Mouse (Mus musculus): ENCODE measurements at regions not wholly inside any gene's neighbourhood (a gene's known extent, or its start where the extent isn't known, plus 50 kb on each side); places are given as distances from the start of the nearest gene placed in this dataset.

DNA sequence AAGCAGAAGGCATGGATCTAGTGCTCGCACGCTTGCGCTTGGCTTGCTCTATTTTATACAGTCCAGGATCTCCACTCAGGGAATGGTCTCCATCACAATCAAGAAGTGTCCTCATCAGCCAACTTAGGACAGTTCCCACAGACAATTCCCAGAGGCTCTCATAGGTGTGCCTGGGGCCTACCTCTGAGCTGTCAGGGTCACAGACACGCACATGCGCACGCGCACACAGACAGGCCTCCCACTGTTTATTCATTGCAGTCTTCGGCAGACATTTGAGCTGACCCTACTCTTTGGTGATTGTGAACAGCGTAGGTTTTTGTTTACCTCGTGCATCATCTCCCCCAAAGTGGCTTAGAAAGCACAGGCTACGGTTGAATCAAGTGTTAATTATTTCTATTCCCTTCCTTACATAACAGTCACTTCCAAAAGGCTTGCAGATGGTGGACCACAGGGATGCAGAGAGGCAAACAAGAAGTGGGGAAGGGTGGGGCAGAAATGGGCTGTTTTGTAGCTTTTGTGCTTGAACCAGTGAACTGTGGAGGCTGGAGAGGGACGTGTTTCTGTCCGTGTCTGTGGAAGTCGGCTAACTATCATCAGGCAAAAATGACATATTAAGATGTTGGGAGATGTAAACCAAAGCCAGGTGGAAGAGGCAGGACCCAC is 53.5 kb upstream of the Smg1 start:
- H3K27me3 ChIP-seq (replicated peaks), result no peaks in the 10 kb centered on the region
- H3K4me3 ChIP-seq, result no peak overlapping the region
- H3K4me2 ChIP-seq (replicated peaks), result peak overlapping the region; percentile 35
- no peak; the same call in 1 of the 2 replicates for ATAC-seq (ENCODE audit: low FRiP score, low read depth)
- H3K4me1 ChIP-seq, result 0 out of 2 replicates have a peak, but pooled peaks cover 5% of the 10 kb centered on the region
- H3K9ac ChIP-seq, result no peak overlapping the region
- H3K27ac ChIP-seq, result no peak overlapping the region
- H3K9me3 ChIP-seq, result peaks cover 8% of the 10 kb centered on the region; the same call in 1 of the 2 replicates
- WGBS, result 61% methylated on average over 14 of the region's 14 CpGs
- no peaks in the 10 kb centered on the region for H3K36me3 ChIP-seq

DNA sequence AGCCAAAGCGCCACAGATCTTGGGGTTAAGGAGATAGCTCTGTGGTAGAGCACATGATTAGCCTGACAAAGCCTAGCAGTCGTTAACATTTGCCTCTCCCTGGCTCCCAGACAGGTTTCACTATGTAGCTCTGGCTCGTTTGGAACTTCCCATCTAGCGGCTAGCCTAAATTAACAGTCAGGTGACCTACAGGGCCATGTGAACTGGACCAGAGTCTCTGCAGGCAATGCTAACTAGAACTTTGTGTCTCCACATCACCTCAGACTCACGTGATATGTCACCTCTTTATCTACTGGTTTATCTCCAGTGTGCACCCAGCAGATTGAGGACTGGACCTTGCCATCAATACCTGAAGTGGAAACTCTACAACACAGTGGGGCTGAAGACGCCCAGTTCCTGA is 52.4 kb upstream of the Smg1 start:
- WGBS, result 80% methylated on average over 6 of the region's 6 CpGs
- H3K4me2 ChIP-seq (replicated peaks), result no peak overlapping the region
- 0 out of 2 replicates have a peak, but pooled peaks cover 5% of the 10 kb centered on the region for H3K4me1 ChIP-seq
- H3K36me3 ChIP-seq, result no peaks in the 10 kb centered on the region
- no peak overlapping the region for H3K9ac ChIP-seq
- H3K4me3 ChIP-seq, result no peak overlapping the region
- no peak overlapping the region for H3K27ac ChIP-seq
- ATAC-seq (ENCODE audit: low FRiP score, low read depth), result no peak
- peaks cover 8% of the 10 kb centered on the region; the same call in 1 of the 2 replicates for H3K9me3 ChIP-seq
- no peaks in the 10 kb centered on the region for H3K27me3 ChIP-seq (replicated peaks)

DNA sequence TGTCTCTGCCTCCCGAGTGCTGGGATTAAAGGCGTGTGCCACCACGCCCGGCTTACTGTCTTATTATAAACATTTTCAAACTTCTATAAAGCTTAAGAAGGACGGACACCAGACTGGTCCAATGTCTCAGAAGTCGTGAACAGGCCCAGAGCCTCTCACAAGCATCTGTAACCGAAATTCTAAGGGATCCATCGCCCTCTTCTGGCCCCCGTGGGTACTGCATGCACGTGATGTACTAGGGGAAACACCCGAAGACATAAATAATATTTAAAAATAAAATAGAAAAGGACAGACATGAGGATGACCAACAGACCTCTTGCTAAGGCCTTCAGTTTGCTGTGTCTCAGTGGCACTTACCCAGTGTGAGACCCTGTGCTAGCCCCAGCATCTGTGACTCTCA is 51.8 kb upstream of the Smg1 start:
- Histone ChIP-seq H3K36me3 (no peaks in the 10 kb centered on the region), H3K27me3 (replicated peaks) (no peaks in the 10 kb centered on the region), H3K9ac (no peak overlapping the region), H3K9me3 (peaks cover 8% of the 10 kb centered on the region; the same call in 1 of the 2 replicates), H3K4me1 (0 out of 2 replicates have a peak, but pooled peaks cover 5% of the 10 kb centered on the region), H3K4me2 (replicated peaks) (no peak overlapping the region), H3K4me3 (no peak overlapping the region), H3K27ac (no peak overlapping the region)
- 82% methylated on average over 11 of the region's 11 CpGs for WGBS
- no peak for ATAC-seq (ENCODE audit: low FRiP score, low read depth)

DNA sequence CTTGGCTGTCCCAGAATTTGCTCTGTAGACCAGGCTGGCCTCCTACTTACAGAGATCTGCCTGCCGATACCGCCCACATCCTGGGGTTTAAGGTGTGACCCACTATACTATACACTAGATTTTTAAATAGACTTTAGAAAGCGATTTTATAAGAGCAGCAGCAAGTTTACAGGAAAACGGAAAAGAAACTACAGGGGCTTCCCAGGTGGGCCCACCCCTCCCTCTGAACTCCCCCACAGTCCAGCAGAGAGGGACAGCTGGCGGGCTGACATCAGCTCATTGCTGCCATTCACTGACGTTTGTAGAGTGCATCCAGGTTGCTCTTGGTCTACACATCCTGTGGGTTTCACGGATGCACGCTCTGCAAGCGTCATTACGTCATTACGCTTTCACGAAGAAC is 51.2 kb upstream of the Smg1 start:
- 93% methylated on average over 12 of the region's 12 CpGs for WGBS
- Histone ChIP-seq H3K27ac (no peak overlapping the region), H3K9ac (no peak overlapping the region), H3K4me3 (no peak overlapping the region), H3K9me3 (peaks cover 8% of the 10 kb centered on the region; the same call in 1 of the 2 replicates), H3K27me3 (replicated peaks) (no peaks in the 10 kb centered on the region), H3K4me1 (0 out of 2 replicates have a peak, but pooled peaks cover 5% of the 10 kb centered on the region), H3K4me2 (replicated peaks) (no peak overlapping the region), H3K36me3 (no peaks in the 10 kb centered on the region)
- ATAC-seq (ENCODE audit: low FRiP score, low read depth), result no peak
